Mouse (Mus musculus) lung, postnatal 0 days (tissue): ENCODE measurements around the gene Srpk2. TPM values are rescaled to one million over a fixed set of nuclear protein-coding genes. Genes with fewer than 3 reads are reported as not detected.
"Not testable (repeated sequence)": the region's sequence is repeated elsewhere in the genome, so short reads cannot be mapped to it uniquely, and the experiment has no call there.

Source experiments
- ATAC-seq: fragments of 200-750 bp; cut with Nextera tagmentation; 2 replicates; pipeline ENCODE4 v1.8.0; 2017; ENCODE audit warnings: moderate library complexity
- DNase-seq: peaks from one replicate; pipeline ENCODE4 v3.0.0-alpha.2; 2016; ENCODE audit warnings: low spot score
- H3K27ac ChIP-seq: fragments of 300-500 bp; sonication (generic); 2 replicates; pipeline ENCODE4 v1.5.1; 2014; ENCODE audit warnings: antibody characterized with exemption, mild to moderate bottlenecking, low read length, mixed read lengths
- H3K27me3 ChIP-seq: fragments of 300-500 bp; sonication (generic); replicated peaks from 2 replicates; pipeline ENCODE4 v1.6.1; 2014; ENCODE audit warnings: low read length, mixed read lengths; ENCODE audit not compliant: insufficient read depth
- H3K36me3 ChIP-seq: fragments of 300-500 bp; sonication (generic); 2 replicates; pipeline ENCODE4 v1.6.1; 2014; ENCODE audit warnings: low read length, mixed read lengths; ENCODE audit not compliant: insufficient read depth
- H3K4me1 ChIP-seq: fragments of 300-500 bp; sonication (generic); 2 replicates; pipeline ENCODE4 v1.6.1; 2014; ENCODE audit warnings: antibody characterized with exemption, low read depth, low read length, mixed read lengths; ENCODE audit not compliant: insufficient read depth
- H3K4me2 ChIP-seq: fragments of 300-500 bp; sonication (generic); replicated peaks from 2 replicates; pipeline ENCODE4 v1.6.1; 2014; ENCODE audit warnings: low read depth, mild to moderate bottlenecking, low read length, moderate library complexity, mixed read lengths
- H3K4me3 ChIP-seq: fragments of 300-500 bp; sonication (generic); 2 replicates; pipeline ENCODE4 v1.5.1; 2014; ENCODE audit warnings: low read depth, low read length
- H3K9ac ChIP-seq: fragments of 300-500 bp; sonication (generic); replicated peaks from 2 replicates; pipeline ENCODE4 v1.6.1; 2014; ENCODE audit warnings: low read depth, mild to moderate bottlenecking
- H3K9me3 ChIP-seq: fragments of 300-500 bp; sonication (generic); 2 replicates; pipeline ENCODE4 v1.6.1; 2016; ENCODE audit warnings: low read length, mixed read lengths
- CTCF ChIP-seq: IDR thresholded peaks from 2 replicates; pipeline ENCODE4 v1.5.1; 2016; ENCODE audit warnings: antibody characterized with exemption, mild to moderate bottlenecking
- EP300 ChIP-seq: IDR thresholded peaks from 2 replicates; pipeline ENCODE4 v1.6.1; 2016; ENCODE audit warnings: antibody characterized with exemption, mild to moderate bottlenecking, control low read depth
- WGBS: fragments of 180-500 bp; shearing (Covaris S2); extraction: QIAGEN DNeasy Blood & Tissue Kit; methylation state at CpG from one replicate; pipeline ENCODE4 v1.1.7; 2014; 5-methylcytosine and 5-hydroxymethylcytosine counted together
- polyA plus RNA-seq: library from polyadenylated mRNA; unstranded; fragments of >200 nt; fragmentation: Nextera tagmentation; extraction: Ambion mirVana; gene quantifications from 2 replicates; pipeline ENCODE4 v1.2.1, GENCODE M21; 2015

The Srpk2 gene
- polyA plus RNA-seq, 1 experiment from 2014 or later = 38.1 TPM

DNA sequence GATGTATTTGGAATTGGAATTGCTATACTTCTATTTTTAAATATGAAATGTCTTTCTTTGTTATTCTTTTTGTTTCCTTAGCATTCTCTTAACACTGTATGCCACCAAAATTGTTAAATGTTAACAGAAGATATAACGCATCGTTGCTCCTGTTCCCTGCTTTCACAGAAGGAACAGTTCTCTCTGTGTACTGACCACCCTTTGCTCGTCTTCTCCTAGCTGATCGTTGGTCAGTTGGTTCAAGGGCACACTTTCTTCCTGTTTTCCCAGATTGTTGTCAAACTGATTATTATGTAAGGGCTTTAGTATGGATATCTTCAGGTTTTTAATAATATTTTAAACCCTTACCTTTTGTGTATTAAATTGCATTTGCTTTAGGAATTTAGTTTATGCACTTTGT, 217.9 kb downstream of the Srpk2 start:
- Histone ChIP-seq H3K36me3 (peaks cover 13% of the 10 kb centered on the region; the same call in 1 of the 2 replicates), H3K9me3 (no peaks in the 10 kb centered on the region), H3K4me3 (no peak overlapping the region), H3K9ac (no peak overlapping the region), H3K27ac (no peak overlapping the region), H3K4me1 (no peaks in the 10 kb centered on the region), H3K4me2 (no peak overlapping the region), H3K27me3 (no peaks in the 10 kb centered on the region)
- ATAC-seq (no peak), DNase-seq (no peak)
- TF ChIP-seq EP300 (no peak), CTCF (no peak)
- WGBS = 87% methylated on average over 4 of the region's 4 CpGs

GRCm38 (mm10) chr5:23464743-23465142, 219.7 kb downstream of the Srpk2 start:
- H3K36me3 ChIP-seq = 0 out of 2 replicates have a peak, but pooled peaks cover 6% of the 10 kb centered on the region
- WGBS = 88% methylated on average over 8 of the region's 8 CpGs

DNA sequence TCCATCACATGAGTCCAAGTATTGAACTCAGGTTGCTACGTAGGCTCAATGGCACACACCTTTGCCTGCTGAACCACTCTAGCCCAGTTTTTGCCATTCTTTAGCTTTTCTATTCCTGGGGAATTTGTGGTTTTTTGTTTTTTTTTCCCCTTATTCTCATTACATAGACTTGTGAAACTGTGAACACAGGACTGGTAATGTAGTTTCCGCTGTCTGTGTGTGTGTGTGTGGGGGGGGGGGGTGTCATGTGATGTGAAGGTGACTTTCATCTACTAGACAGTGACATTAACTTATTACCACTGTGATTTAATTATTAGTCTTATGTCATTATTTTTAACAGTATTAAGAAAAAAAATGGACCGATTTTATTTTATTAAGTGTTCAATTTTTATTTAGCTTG, 220.2 kb downstream of the Srpk2 start:
- TF ChIP-seq EP300 (no peak), CTCF (no peak)
- no peak for DNase-seq
- Histone ChIP-seq H3K27ac (no peak overlapping the region), H3K9ac (no peak overlapping the region), H3K4me1 (no peaks in the 10 kb centered on the region), H3K9me3 (no peaks in the 10 kb centered on the region), H3K27me3 (no peaks in the 10 kb centered on the region), H3K4me3 (no peak overlapping the region), H3K36me3 (0 out of 2 replicates have a peak, but pooled peaks cover 6% of the 10 kb centered on the region), H3K4me2 (no peak overlapping the region)
- no peak for ATAC-seq
- WGBS = 91% methylated on average over 3 of the region's 3 CpGs

More at GRCm38 (mm10) chr5:23464743-23465142, 219.7 kb downstream of the Srpk2 start:
- H3K4me2 ChIP-seq = no peak overlapping the region
- no peak overlapping the region for H3K4me3 ChIP-seq
- H3K27ac ChIP-seq = no peak overlapping the region
- no peak overlapping the region for H3K9ac ChIP-seq
- no peaks in the 10 kb centered on the region for H3K27me3 ChIP-seq
- ATAC-seq (no peak), DNase-seq (no peak)
- TF ChIP-seq EP300 = no peak
- TF ChIP-seq CTCF = no peak
- no peaks in the 10 kb centered on the region for H3K9me3 ChIP-seq
- no peaks in the 10 kb centered on the region for H3K4me1 ChIP-seq

- Histone ChIP-seq H3K4me3 (no peak overlapping the region), H3K4me2 (no peak overlapping the region), H3K27ac (no peak overlapping the region), H3K4me1 (no peaks in the 10 kb centered on the region), H3K27me3 (no peaks in the 10 kb centered on the region), H3K9me3 (no peaks in the 10 kb centered on the region), H3K9ac (no peak overlapping the region), H3K36me3 (no peaks in the 10 kb centered on the region)
- WGBS = 32% methylated on average over 2 of the region's 2 CpGs
- no peak for TF ChIP-seq EP300
- TF ChIP-seq CTCF = no peak
- DNase-seq (peak; percentile 37), ATAC-seq (no peak; the same call in 1 of the 2 replicates)
These were observed 222.7 kb downstream of the Srpk2 start for GRCm38 (mm10) chr5:23461688-23462087.

DNA sequence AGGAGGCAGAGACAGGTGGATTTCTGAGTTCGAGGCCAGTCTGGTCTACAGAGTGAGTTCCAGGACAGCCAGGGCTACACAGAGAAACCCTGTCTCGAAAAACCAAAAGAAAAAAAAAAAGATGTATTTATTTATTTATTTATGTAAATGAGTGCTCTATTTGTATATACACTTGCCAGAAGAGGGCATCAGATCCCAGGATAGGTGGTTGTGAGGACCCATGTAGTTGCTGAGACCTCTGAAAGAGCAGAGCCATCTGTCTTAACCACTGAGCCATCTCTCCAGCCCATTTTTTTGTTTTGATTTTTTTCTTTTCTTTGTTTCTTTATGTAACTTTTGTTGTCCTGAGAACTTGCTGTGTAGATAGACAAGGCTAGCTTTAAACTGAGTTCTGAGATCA, 230.9 kb downstream of the Srpk2 start:
- H3K9ac ChIP-seq, ATAC-seq, H3K27me3 ChIP-seq, H3K4me1 ChIP-seq, H3K4me2 ChIP-seq, H3K4me3 ChIP-seq, H3K27ac ChIP-seq, H3K9me3 ChIP-seq, H3K36me3 ChIP-seq: not testable (repeated sequence)
- 0 out of 2 replicates have a peak, but pooled peaks have one; percentile 23 for TF ChIP-seq CTCF
- DNase-seq = peak; percentile 47
- WGBS = 94% methylated on average over 2 of the region's 2 CpGs

Other genes with a start within 250 kb of the Srpk2 start
- gene Pus7, start 99.1 kb upstream of the Srpk2 start, polyA plus RNA-seq = 6.3 and 6.7 TPM in 2 replicates
- 19.7 and 21.3 TPM in 2 replicates for gene Rint1, start 103.1 kb upstream of the Srpk2 start, polyA plus RNA-seq
- 96.7 and 102 TPM in 2 replicates for gene Tomm7, start 159.5 kb upstream of the Srpk2 start, polyA plus RNA-seq